Mouse (Mus musculus): Measurements from ENCODE around the gene Tlx3. TPM values are rescaled to one million over a fixed set of nuclear protein-coding genes. Genes with fewer than 3 reads are reported as not detected.

Gene Tlx3
- total RNA-seq (2021) = not detected

- peak; percentile 86 for DNase-seq
- intact Hi-C loops (cut with DNase I) = no loop called here
Observed at GRCm38 (mm10) chr11:33203383-33204328, at the start of gene Tlx3. TSS of gene Tlx3 (minus strand) at chr11:33203589.

- intact Hi-C loops (cut with DNase I) = no loop called here
Observed at GRCm38 (mm10) chr11:33240295-33240694, 36.9 kb upstream of the Tlx3 start.

DNA sequence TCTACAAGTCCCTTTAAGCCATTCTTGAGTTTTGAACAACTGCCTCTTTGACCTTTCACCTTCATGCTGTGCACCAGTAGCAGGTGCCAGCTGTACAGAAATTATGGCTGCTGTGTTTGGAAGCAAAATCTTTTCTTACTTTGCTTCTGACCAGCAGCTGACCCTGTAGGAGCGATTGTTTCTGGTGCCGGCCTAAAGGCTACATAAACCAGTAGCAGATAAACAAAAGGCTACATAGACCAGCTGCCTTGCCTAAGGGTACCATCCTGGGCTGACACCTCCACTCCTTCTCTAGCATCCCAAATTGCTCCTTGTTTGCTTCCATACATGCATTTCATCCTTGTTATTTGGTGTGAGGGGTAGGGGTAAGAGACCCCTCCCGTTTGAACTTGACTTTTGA is 30.7 kb upstream of the Tlx3 start:
- intact Hi-C loops (cut with DNase I) = no loop called here
- DNase-seq = no peak

More at GRCm38 (mm10) chr11:33240295-33240694, 36.9 kb upstream of the Tlx3 start:
- DNase-seq = no peak

GRCm38 (mm10) chr11:33232056-33232455 is 28.7 kb upstream of the Tlx3 start:
- intact Hi-C loops (cut with DNase I) = no loop called here
- DNase-seq = no peak

DNA sequence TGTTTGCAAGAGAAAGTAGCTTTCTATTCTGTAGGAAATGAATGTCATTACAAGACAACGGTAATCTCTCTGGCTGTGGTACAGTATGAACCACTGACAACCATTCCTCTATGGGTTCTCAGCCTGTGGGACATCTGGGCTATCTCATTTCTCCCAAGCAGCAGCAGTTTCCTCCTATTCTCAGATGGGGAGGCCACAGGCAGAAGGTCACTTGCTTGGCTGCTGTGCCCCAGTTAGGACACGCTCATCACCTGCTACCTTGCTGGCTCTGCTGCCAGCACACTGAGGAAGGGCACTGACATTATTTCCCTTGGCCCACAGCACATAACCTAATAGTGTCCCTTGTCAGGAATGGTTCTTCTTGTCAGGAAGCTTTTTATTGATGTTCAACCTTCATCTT is 24.8 kb upstream of the Tlx3 start:
- no peak for DNase-seq
- intact Hi-C loops (cut with DNase I) = no loop called here

- no peak for DNase-seq
- intact Hi-C loops (cut with DNase I) = no loop called here
Observed at GRCm38 (mm10) chr11:33226516-33226915, 23.1 kb upstream of the Tlx3 start.

- DNase-seq = no peak
- intact Hi-C loops (cut with DNase I) = no loop called here
Observed at GRCm38 (mm10) chr11:33221566-33222365, 18.4 kb upstream of the Tlx3 start.

GRCm38 (mm10) chr11:33220763-33221162 is 17.4 kb upstream of the Tlx3 start:
- no peak for DNase-seq
- intact Hi-C loops (cut with DNase I) = no loop called here

DNA sequence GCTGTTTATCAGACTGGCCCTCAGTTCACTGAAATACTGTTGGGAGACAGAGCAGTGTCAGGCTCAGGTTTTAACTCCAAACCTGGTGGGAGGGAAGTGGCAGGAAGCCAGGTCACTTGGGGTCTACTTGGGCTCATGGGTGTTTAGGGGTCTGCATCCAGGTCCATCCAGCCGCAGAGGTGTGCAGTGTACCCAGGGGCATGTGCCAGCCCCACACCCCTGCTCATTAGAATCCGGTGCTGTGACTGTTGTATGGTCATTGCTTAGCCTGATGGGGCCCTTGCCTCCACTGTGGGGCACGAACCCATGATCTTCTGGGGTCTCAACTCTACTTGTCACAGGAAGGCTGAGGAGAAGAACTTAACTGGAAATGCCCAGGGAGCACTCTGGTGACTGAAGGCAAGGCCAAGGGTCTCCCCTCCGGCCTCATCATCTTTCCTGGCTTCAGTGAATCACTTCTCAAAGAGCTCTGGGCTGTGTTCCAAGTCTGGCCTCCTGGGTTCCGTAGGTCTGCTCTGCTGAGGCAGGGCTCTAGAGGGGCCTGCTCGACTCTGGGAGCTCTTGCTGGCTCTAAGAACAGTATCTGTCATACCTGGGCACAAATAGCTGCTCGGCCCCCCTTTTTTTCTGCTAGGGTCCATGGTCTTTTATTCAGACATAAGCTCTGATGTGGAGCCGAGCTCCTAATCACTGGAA is 14.1 kb upstream of the Tlx3 start:
- intact Hi-C loops (cut with DNase I) = no loop called here
- DNase-seq = peak; percentile 72

GRCm38 (mm10) chr11:33207411-33207810 is 4.0 kb upstream of the Tlx3 start:
- DNase-seq = no peak
- intact Hi-C loops (cut with DNase I) = no loop called here

- intact Hi-C loops (cut with DNase I) = no loop called here
Observed at GRCm38 (mm10) chr11:33204966-33205365, 1.6 kb upstream of the Tlx3 start.

DNA sequence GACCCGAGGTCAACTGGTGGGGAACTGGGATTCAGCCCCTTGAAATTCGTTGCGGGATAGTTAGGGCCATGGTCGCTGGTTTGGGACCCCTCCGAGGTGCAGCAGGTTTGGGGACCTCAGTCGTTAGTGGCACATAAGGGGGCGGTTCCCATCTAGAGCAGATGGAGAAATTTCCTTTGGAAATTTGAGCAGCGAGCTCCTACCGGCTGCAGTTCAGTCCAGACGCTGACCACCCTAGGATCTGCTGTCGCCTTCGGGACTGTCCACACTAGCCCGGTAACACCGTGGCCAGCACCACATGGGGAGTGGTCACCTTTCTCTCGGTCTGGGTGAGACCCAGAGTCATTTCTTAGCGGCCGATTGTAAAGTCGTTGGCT is 928 bp upstream of the Tlx3 start:
- DNase-seq = no peak
- intact Hi-C loops (cut with DNase I) = no loop called here

More at GRCm38 (mm10) chr11:33204966-33205365, 1.6 kb upstream of the Tlx3 start:
- no peak for DNase-seq

GRCm38 (mm10) chr11:33202972-33203371 is 417 bp downstream of the Tlx3 start:
- intact Hi-C loops (cut with DNase I) = no loop called here
- no peak for DNase-seq

- intact Hi-C loops (cut with DNase I) = no loop called here
- DNase-seq = peak; percentile 54
Observed at GRCm38 (mm10) chr11:33202296-33202695, 1.1 kb downstream of the Tlx3 start.

DNA sequence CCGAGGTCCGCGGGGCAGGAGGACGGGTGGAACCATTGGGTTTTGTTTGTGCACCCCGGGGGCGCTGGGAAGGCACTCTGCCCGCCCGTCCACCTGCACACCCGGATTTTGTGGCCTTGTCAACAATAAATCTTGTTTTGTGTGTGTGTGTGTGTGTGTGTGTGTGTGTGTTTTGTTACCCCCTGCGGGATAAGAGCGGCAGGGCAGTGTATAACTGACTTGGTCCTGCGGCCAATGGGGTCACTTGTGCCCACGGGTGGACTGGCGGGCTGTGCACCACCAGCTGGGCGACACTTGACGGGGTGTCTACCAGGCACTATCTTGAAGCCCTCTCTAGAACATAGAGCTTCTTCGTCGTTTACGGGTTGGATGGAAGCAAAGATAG is 1.8 kb downstream of the Tlx3 start:
- DNase-seq = peak; percentile 17
- intact Hi-C loops (cut with DNase I) = no loop called here

DNA sequence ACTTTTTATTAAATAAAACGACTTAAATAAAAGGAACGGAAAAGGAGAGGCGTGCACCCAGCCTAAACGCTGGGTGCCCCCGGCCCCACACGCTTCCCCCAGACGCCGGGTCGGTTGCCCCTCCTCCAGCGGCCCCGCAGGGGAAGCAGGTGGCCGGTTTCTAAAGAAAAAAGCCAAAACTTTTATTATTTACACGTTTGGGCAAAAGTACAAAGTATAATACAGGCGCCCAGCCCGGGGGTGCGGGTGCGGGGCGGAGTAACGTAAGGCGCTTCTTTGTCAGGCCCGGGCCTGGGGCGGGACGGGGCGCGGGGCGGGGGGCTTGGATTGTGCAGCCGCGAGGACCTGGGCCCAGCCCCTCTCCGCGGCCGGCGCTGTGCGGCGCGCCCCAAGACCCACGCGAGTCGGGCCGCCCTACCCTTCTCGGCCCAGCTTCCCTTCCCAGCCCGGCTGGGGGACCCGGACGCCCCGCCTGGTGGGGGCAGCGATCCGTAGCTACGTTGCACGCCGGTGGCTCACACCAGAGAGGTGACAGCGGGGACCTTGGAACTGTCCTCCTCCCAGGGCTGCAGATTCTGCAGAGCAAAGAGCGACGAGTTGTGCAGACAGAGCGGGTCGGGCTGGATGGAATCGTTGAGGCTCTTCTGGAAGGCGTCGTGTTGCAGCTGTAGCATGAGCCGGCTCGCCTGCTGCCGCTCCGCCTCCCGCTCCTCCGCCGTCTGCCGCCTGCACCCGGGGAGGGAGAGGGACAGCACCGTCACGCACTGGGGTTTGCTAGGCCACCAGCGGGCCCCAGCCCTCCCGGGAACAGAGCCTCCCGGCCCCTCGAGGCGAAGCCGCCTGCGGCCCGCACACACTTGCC is 2.4 kb downstream of the Tlx3 start:
- intact Hi-C loops (cut with DNase I) = no loop called here
- DNase-seq = peak; percentile 47

GRCm38 (mm10) chr11:33199906-33200763 is 3.3 kb downstream of the Tlx3 start:
- DNase-seq = peak; percentile 32
- intact Hi-C loops (cut with DNase I) = no loop called here

- intact Hi-C loops (cut with DNase I) = no loop called here
- no peak for DNase-seq
Observed at GRCm38 (mm10) chr11:33199117-33199514, 4.3 kb downstream of the Tlx3 start.

Measured in left cerebral cortex, postnatal 4 days (tissue).